Mouse (Mus musculus) v-Abl transformed pro-B cells (cell line): ENCODE results near the gene Pak6.
"Not testable (repeated sequence)": the region's sequence is repeated elsewhere in the genome, so short reads cannot be mapped to it uniquely, and the experiment has no call there.

Experiments
- in situ Hi-C, 2 experiments: fragments of 400-800 bp; cut with MboI; formaldehyde crosslinking; loops; one replicate each; pipeline ENCODE4 v1.15.1; 2025; ENCODE audit not compliant: unreplicated experiment in 2 of 2

The Pak6 gene

DNA sequence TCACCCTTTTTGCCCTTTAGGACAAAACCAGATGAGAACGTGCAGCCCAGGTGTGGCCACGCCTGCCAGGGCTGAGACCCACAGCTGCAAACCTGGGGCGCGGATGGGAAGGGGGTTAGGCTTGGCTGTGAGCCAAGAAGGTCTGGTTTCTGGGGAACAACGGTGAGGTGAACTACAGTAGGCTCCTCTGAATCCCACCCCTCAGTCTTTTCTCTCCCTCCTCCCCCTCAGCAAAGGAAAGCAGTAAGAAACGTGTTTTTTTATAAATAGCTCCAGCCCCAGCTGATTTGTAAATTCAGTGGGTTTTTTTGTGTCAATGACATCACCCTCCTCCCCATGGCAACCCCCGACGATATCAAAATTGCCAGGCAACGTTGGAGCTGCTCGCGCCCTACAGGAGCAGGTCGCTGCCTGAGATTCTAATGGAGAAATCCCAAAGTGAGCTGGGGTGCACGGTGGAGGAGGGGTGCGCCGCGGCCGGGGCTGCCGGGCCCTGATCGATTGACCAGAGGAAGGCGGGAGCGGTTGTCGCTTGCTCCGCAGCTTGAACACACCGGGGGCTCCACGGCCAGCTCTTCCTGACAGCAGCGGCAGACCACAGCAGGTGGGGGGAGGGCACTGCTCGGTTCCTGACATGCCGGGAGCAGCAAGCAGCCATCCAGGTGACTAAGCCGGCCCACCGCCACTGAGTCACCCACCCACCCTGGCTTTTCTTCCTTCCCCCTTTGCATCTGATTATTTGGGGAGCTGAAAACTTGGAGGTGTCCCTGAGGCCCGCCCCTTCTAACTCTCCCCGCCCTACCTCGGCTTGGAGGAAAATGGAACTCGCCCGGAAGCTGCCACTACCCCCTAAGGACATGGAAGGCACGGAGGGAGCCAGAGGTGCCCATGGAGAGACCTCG, at the start of gene Pak6:
TSS of gene Pak6 (plus strand) at position 402 of the 902 bp plus-strand sequence.
- in situ Hi-C loops = no loop called here

DNA sequence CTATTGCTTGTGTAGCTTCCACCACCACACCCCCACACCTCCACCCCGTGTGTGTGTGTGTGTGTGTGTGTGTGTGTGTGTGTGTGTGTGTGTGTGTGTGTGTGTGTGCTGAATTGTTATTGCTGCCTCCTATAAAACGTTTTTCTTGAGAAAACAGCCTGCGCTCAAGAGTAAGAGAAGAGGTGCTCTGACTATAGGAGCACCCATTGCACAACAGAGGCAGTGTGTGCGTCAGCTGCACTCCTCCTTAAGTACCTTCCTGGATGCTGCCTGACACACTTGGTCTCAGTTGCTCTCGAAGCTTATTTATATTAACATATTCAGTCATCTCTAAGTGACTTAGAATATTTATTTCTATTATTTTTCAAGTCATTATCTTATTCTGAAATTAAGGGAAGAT, 45.1 kb upstream of the Pak6 start:
- in situ Hi-C loops = loop anchor here in 1 of 2 experiments (25.0 kb wide), 1 partner anchor 356 kb away; the partner anchor contains the start of gene Fsip1

DNA sequence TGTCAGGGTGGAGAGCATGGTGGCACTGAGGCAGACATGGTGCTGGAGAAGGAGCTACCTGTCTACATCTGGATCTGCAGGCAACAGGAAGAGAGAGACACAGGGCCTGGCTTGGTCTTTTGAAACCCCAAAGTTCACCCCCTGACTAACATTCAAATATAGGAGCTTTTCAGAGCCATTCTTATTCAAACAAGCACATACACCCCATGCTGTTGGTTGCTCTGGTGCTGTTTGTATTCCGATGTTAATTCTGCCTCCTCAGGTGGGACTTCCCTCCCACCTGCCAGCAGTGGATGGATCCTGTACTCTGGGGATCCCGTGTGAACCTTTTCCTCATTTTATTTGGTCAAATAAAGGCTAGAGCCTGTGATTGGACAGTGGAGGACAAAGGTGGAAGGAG, 43.0 kb upstream of the Pak6 start:
- in situ Hi-C loops = loop anchor here in 1 of 2 experiments (25.0 kb wide), 1 partner anchor 358 kb away; the partner anchor contains the start of gene Fsip1

DNA sequence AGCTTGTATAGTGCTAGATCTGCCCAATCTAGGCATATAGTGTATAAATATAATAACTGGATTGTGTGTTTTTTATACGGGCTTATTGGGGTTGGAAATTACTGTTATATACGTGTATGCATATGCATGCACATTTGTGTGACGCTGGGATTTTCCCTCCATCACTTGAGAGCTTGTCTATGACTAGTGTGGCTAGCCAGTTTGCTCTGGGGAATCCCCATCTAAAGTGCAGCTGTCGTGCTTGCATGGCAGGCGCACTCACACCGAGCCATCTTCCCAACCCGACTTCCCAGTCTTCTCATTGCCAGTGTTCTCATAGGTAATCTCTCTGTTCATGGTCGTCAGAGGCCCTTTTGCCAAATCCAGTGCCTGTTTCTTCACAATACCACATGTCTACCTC, 42.5 kb upstream of the Pak6 start:
- in situ Hi-C loops = loop anchor here in 1 of 2 experiments (25.0 kb wide), 1 partner anchor 358 kb away; the partner anchor contains the start of gene Fsip1

- in situ Hi-C loops = loop anchor here in 1 of 2 experiments (25.0 kb wide), 1 partner anchor 558 kb away; no protein-coding TSS in a partner anchor
Observed at GRCm38 (mm10) chr2:118629276-118629675, 33.8 kb upstream of the Pak6 start.

DNA sequence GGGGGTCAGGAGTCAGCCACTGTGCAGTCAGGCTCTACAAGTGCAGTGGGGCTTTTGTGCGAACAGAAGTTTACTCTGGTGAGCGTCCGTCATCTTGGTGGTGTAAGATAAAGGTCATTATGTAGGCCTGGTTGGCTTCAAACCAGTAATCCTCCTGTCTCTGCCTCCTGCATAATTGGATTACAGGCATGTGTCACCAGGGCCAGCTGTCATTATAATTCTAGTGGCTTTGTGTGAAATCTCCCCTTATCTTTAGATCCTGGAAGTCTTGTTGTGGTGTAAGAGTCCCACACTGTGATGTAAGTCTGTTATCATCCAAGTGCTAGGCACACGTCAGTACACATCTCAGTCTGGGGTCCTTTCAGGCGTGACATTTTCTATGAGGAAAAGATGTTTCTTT, 29.7 kb upstream of the Pak6 start:
- in situ Hi-C loops = loop anchor here (10.0 to 25.0 kb wide), 3 partner anchors 341 to 554 kb away; no protein-coding TSS in a partner anchor

DNA sequence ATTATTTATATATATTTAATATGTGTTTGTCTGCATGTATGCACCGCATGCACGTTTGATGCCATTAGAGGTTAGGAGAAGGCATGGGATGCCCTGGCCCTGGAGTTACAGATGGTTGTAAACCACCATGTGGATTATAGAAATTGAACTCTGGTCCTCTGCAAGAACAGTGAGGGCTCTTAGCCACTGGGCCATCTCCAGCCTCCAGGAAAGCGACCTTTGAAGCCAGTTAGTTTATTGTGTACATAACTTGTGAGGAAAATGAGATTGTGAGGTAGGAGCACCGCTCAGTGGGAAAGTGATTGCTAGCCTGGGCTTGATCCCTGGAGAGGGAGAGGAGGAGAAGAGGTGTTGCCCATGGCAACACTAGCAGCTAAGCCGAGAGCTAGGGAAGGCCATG, 25.8 kb upstream of the Pak6 start:
- in situ Hi-C loops = loop anchor here (5.0 to 25.0 kb wide), 7 partner anchors 60 to 550 kb away; partner anchors contain the start of gene Ccdc9b (in 2 of the 2)

DNA sequence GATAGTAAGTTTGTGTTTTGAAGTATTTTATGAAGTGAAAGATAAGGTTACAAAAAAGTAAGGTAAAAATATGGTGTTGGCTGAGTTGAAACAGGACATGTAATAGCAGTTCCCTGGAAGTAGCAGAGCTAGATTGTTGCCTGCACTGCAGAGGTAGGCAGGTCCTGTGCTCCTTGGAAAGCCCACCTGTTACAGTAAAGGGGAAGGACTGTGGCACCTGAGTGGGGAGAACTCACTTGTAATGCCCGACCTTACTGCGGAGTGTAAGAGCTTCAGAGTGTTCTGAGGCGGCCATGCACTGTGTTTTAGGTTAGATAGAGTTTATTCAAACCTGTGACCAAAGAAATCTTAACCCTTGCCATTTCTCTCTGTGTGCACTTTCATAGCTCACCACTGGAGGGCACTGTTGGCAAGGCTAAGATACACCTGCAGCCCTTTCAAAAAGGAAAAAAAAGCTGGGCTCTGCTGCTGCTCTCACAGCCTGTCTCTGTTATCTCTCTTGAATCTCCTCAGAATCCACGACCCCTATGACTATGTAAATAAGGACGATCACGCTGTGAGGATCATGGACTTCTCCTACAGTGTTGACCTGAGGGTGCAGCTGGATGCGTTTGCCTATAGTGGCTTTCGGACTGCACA, 25.1 kb upstream of the Pak6 start:
- in situ Hi-C loops = loop anchor here (5.0 to 25.0 kb wide), 7 partner anchors 59 to 549 kb away; partner anchors contain the start of gene Ccdc9b (in 2 of the 2)

DNA sequence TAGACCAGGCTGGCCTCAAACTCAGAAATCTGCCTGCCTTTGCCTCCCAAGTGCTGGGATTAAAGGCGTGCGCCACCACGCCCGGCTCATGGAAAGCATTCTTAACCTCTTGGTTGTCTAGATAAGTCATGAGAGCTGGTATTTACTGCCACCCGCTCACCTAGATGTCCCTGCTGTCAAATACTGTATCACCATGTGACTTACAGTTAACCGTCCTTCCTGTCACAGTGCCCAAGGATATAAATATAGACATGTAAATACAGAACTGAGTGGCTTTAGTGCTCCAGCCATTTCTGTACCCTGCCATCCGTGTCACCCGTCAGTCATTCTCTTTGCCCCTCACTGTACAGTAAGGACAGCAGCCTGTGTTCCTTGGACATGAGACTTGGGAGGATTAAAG, 24.4 kb upstream of the Pak6 start:
- in situ Hi-C loops = loop anchor here (5.0 to 25.0 kb wide), 7 partner anchors 59 to 549 kb away; partner anchors contain the start of gene Ccdc9b (in 2 of the 2)

GRCm38 (mm10) chr2:118641147-118641546, 22.0 kb upstream of the Pak6 start:
- in situ Hi-C loops = loop anchor here (5.0 to 25.0 kb wide), 2 partner anchors 46 to 546 kb away; no protein-coding TSS in a partner anchor

DNA sequence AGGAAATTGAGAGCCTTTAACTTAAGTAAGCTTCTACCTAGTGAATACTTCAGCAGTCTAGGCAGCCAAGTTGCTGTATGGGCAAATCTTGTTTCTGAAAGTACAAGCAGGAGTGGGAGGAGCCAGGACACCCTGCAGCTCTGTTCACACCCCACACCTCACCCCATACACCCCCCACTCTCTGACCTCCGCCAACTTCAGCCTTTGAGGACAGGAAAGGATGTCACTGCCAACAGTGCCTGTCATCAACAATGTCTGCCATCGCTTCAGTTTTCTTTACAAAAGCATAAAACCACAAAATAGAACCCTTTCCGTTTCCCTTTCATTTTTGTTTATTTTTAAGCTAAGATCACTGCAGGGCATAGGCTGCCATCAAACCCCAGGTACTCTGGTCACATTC, 20.7 kb upstream of the Pak6 start:
- in situ Hi-C loops = loop anchor here (5.0 to 25.0 kb wide), 2 partner anchors 45 to 545 kb away; no protein-coding TSS in a partner anchor

DNA sequence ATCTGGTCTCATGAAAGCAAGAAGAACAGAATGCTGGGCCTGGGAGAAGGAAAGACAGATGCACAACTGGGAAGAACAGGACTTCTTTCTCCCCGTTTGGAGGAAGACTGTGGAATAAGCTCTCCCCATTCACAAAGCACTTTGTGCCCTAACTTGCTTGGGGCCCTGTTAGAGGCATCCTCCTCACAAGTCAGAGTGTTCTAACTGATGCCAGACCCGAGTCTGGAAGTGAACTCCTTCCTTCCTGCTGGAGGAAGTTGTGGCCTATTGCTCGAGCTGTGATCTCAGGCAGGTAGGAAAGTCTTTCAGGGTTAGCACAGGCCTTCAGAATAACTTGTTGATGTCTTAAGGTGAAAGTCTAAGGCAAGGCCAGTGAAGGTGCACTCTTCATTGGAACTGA, 20.2 kb upstream of the Pak6 start:
- in situ Hi-C loops = loop anchor here (5.0 to 25.0 kb wide), 2 partner anchors 44 to 544 kb away; no protein-coding TSS in a partner anchor

GRCm38 (mm10) chr2:118646665-118647064, 16.4 kb upstream of the Pak6 start:
- in situ Hi-C loops = loop anchor here in 1 of 2 experiments (25.0 kb wide), 1 partner anchor 541 kb away; no protein-coding TSS in a partner anchor

DNA sequence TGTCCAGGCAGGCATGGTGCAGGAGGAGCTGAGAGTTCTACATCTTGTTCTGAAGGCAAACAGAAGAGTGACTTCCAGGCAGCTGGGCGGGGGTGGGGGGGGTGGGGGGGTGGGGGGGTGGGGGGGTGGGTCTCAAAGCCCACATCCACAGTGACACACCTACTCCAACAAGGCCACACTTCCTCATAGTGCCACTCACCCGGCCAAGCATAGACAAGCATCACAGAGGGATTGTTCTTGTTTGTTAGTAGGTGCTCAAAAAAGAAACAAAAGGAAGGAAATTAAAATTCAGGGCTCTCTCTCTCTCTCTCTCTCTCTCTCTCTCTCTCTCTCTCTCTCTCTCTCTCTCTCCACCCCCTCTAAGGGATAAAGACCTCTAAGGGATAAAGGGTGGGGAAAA, 12.4 kb upstream of the Pak6 start:
- in situ Hi-C loops = not testable (repeated sequence)

- in situ Hi-C loops = no loop called here
Observed at GRCm38 (mm10) chr2:118656688-118657281, 6.3 kb upstream of the Pak6 start.

GRCm38 (mm10) chr2:118658457-118658856, 4.6 kb upstream of the Pak6 start:
- in situ Hi-C loops = no loop called here

DNA sequence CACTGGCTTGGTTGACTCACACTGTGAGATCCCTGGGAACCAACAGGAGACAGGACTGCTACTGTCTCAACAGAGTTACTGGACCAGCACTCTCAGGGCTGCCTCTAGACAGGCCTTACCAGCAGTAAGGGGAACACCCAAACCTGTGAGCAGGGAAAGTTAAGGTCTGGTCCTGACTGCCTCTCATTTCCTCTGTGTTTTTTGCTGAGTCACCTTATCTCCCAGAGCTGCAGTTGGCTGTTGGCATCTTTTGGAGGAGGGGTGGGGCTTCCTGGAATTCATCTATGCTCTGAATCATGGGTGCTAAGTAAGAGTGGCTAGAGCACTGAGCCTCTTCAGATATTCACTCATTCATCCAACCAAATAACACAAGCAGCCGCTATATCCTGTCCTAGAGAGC, 4.0 kb upstream of the Pak6 start:
- in situ Hi-C loops = no loop called here

- in situ Hi-C loops = no loop called here
Observed at GRCm38 (mm10) chr2:118659493-118659892, 3.6 kb upstream of the Pak6 start.

DNA sequence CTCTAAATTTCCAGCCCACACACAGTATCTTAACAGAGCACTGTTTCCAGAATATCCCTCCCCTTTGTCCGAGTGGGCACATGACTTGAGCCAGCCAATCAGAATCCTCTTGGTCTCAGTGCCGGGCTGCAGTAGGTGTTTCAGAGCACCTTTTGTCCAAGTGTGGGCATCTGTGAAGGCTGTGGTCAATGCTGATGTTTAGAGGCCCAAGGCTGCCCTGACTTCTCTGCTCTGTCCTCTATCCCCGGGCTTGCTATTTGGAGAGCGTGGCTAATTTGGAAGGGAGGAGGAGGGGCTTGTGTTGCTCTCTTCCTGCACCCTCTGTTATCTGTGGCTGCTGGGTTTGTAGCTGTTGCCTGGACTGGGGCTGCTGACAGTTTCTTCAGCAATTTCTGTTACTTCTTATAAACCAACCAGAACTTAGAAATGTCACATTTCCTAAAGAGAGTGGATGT, 3.1 kb upstream of the Pak6 start:
- in situ Hi-C loops = no loop called here

- in situ Hi-C loops = no loop called here
Observed at GRCm38 (mm10) chr2:118661891-118662290, 1.2 kb upstream of the Pak6 start.
